Mouse (Mus musculus) lung, postnatal 36 days (tissue): ENCODE measurements around the gene Stra6l.

Experiments used
- DNase-seq: peaks from one replicate; pipeline ENCODE4 v3.0.0; 2022; ENCODE audit warnings: mixed read lengths

Stra6l gene

DNA sequence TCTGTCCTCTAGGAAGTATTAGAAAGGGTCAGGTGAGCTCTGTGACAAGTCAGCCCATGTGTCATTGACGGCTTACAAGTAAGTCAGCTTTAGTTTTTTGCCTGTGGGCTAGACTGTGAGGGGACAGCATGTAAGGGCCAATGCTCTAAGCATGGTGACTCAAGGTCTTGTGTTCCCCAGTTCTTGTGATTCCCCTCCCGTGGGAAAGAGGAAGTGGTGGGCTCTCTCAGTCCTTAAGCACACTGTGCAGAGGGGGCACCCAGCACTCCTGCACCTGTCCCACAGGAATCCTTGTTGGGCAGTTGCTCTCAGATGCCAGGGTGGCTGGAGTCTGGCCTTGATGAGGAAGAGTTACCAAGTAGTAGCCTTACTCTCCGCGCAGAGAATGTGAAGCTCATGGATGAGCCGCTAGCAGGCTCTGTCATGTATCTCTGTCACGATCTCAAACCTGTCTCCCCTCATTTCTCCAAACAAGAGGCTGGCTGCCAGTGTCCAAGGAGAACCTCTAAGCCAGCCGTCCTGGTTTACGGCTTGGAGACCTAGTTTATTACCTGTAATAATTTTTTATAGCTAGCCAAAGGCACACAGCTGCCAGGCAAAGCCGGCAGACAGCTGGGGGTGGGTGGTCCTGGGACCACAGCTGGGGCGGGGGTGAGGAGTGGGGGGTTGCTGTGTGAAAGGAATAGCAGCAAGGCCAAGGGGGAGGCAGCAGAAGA is at the start of gene Stra6l:
Gene Stra6l (plus strand): TSS at position 556 of the 716 bp plus-strand sequence.
- DNase-seq = no peak

DNA sequence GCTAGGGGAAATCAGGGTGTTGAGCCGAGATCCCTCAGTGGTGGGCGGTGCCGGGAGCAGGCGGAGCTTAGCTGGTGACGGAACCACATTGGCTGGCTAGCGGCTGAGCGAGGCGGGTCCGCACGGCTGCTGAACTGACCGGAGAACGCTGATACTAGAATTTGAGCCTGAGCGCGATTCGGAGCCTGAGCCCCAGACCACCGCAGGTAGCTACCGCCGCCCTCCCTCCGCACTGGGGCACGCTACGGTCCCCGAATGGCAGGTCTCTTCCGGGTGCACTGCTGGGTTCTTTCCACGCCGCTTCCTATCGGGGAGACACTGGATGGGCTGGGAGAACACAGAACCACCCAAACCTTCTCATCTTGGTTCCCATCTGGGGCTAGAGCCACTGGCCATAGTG is 49.5 kb upstream of the Stra6l start, which contains the start of gene Aldh1b1:
Gene Aldh1b1 (plus strand): TSS at position 59 of the 400 bp plus-strand sequence.
- DNase-seq = peak; percentile 83

DNA sequence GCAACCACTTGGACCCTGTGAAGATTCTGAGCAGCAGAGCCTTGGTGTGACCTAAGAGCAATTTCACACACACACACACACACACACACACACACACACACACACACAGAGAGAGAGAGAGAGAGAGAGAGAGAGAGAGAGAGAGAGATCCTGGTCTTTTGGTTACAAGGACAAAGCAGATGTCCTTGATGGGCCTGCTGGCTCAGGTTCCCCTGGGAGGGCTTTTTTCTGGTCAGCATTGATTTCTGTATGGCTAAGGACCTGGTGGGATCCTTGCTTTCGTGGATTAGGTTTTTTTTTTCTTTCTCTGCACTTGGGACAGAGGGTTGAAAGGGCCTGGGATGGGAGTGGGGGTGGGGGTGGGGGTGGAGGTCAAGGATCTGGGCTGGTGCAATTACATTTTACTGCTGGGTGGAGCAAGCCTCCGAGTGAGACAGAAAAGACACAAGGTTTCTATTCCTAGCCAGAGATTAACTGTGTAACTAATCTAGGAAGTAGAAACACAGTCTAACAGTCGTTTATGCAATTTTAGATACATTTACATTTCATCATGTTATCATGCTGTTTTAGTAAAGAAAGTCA is 48.4 kb upstream of the Stra6l start:
- no peak for DNase-seq

DNA sequence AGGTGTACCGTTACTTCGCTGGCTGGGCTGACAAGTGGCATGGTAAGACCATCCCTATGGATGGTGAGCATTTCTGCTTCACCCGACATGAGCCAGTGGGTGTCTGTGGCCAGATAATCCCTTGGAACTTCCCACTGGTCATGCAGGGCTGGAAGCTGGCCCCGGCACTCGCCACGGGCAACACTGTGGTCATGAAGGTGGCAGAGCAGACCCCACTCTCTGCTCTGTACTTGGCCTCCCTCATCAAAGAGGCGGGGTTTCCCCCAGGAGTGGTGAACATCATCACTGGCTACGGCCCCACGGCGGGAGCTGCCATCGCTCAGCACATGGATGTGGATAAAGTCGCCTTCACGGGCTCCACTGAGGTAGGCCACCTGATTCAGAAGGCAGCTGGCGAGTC is 45.6 kb upstream of the Stra6l start:
- DNase-seq = no peak

DNA sequence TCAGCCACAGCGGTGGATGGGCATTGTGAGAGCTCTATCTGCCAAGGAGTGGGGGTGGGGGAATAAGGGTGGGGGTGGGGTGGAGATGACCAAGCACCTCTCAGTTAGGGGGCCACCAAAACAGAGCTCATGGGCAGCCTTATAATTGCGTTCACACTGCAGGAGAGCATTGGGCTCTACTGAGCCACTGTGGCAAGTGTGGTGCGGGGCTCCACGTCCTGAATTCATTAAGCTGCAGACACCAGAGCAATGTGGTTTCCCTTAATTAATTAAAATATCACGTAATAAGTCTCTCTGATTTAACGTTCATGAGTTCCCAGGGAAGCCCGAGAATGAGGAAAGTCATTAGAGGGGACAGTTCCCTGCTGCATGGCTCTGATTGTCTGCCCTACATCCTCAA is 40.4 kb upstream of the Stra6l start:
- no peak for DNase-seq

DNA sequence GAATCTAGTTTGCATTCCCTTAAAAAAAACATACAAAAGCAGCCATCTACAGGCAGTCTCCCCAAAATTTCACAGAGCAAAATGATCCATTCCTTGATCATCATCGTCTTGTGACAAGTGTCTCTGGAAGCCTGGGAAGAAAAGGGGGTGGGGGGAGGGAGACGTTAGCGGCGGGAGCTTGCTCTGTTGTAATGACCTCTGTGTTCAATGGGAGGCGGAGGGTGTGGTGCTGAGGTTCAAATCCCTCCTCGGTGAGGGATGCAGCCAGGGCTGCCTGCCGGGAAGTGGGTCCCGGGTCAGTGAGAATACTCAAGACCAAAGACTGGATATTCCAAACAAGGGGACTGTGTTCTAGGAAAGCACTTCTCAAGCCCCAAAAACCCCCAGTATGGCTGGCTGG is 37.2 kb upstream of the Stra6l start:
- DNase-seq = no peak

DNA sequence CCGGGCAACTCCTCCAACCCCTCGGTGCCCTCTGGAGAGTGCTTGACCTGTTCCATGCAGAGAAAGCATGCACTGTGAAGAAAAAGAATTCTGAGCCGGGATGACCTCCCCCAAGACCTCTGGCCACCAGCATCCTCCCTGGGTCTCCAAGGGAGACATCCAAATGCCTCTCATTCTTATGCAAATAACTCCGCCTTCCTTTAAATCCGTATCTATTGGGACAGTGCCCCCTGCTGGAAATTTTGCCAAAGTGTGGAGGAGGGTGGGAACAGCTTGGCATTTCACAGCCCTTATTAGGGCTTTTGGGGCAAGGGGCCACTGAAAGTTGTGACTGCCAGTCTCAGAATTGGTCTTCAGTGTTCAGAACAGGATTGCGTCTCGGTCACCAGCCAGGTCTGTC is 32.9 kb upstream of the Stra6l start:
- DNase-seq = peak; percentile 39

DNA sequence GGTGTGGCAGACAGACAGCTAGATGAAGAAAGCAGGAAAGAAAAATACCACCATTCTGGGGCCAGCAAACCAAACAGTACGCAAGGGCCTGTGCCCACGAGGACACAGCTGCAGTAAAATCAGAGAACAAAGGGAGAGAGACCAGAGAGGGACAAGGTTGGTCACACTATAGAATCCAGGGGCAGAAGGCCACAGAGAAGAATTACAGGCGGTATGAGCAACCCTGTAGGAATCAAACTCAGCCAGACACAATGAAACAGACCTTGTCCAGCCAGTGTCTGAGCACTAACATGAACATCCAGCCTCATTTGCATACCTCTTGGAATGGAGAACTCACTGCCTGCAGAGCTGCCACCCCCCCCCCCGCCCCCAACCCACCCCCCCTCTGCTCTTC is 29.7 kb upstream of the Stra6l start:
- DNase-seq = no peak

DNA sequence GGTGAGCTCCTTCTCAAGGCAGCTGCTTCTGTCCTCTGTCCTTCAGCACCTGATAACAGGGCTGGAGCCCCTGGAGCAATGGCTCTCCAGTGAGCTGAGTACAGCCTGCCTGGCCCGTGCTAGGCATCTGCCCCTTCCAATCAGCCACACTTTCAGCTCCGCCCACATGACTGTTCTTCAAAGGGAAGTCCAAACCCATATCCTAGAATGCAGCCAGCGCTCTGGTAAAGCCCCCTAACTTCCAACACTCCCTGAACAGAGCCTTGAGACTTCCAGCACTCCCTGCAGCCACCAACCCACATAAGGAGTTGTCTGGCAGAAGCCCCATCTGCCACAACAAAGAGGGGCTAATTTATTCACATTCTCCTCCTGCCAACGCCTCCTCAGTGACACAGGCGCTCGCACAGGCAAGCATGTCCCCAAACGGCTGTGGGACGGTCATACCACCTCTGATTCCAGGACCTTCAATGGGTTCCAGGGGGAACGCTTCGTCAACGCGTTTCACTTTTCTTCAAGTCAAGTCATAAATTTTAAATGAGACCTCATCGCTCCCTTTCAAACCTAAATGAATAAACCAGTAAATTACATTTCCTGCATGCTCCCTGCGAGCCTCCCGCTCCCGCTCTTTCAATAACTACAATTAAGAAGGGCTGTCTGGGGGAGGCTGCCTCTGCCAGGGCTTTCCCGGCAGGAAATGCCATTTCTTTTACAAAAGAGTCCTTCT is 29.1 kb upstream of the Stra6l start:
- peak; percentile 23 for DNase-seq

DNA sequence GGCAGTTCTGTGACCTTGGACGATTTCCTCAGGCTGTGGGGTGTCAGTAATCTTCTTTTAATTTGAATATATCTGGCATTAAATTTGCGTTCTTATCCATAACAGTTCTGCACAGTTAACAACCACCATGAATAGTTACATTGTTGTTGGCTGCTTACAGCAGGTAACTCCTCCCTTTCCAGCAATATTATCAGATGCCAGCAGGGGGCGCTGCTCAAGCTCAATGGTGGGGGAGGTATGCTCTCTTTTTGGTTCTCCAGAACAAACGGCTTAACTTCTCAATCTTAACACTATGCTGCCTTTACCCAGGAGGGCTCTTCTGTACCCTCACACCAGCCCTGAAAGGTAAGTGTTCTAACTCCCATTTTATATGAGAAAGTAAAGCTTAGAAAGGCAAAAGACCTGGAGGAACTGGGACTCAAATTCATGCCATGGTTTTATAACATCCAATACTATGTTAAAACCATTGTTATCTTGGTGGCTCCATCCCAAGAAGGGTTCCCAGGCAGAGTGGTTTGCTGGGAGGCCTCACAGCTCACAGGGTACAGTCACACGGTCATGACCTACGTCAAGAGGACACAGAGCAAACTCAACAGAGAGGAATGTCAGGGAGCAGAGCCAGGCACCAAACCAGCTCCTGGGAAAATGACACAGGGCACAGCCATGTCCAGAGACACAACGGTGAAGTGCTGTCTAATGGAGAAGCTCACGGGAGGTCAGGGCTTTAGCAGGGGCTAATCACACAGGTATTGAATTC is 28.2 kb upstream of the Stra6l start:
- peak; percentile 62 for DNase-seq

DNA sequence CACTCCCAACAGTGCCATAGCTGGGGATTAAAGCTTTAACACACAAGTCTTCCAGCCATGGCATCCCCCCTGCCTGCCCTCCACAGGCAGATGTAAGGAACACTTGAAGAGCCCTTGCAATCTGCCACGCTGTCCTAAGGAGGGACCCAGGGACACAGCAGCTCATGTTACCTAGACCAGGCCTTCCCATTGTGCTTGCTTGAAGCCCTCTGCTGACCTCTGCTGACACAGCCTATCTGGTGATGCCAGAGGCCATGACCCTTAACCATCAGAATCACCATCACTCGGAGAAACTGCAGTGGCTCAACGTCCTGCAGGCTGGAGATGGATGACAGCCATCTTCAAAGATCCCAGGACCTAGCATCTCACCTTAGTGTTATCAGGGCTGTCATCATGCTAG is 26.5 kb upstream of the Stra6l start:
- no peak for DNase-seq

DNA sequence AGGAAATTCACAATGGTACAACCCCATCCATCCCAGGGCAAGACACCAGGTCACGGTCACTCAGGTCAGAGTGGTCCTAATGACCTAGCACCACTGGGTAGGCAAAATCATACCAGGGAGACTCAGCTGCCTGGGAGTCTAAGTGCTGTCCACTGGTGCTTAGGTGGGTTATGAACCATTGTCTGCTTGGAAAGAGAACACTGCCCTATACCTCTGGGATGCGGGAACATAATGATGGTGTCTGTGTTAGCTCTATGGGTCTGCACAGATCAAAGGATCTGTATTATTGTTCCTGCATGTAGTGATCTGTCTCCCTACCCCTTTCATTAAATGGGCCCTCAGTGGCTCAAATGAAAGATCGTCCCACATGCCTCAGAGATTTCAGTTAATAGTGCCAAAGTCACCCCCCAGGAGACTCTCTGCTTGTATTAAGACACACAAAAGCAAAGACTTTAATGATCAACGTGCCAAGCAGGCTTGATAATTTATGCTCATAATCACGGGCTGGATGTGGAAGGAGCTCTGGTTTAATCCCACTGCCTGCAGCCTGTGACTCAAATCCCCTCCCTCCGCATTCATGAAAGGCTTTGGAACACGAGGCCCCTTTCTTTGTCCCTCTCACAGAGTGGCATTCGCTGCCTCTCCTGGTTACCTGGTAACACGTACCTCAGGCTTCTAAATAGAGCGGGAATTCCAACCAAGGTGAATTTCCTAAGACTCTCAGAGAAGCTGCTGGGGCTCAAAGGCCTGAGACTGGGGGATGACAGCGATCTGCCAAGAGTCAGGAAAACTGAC is 25.5 kb upstream of the Stra6l start:
- DNase-seq = no peak

DNA sequence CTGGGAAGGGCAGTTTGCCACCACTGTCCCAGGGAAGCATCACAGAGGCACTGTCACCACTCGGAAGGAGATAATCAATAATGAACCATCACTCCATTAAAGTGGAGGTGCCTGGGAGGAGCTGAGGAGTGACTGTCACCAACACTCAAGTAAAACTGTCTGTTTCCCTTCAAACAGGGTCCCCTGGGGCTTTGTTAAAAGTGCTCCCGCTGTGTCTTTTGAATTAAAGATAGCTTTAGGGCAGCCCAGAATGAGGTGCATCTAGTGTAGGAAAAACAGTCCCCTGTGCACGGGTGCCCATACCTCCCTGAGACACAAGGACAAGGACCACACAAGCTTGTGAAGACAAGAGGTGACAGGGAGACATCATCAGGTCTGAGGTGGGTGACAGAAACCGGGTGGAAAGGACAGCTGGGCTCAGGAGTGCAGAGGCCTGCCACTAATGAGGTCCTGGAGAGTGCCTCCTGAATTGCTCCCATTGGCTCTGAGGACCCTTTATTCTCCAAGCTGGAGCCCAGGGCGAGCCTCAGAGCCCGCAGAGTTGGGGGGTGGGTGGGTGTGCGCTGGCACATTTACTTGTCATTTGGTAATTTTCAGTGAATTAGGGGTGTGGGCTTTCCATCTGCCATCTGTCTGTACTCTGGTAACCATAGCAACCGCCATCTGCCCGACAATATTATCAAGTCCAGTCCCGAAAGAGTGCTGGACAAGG is 24.3 kb upstream of the Stra6l start:
- no peak for DNase-seq

DNA sequence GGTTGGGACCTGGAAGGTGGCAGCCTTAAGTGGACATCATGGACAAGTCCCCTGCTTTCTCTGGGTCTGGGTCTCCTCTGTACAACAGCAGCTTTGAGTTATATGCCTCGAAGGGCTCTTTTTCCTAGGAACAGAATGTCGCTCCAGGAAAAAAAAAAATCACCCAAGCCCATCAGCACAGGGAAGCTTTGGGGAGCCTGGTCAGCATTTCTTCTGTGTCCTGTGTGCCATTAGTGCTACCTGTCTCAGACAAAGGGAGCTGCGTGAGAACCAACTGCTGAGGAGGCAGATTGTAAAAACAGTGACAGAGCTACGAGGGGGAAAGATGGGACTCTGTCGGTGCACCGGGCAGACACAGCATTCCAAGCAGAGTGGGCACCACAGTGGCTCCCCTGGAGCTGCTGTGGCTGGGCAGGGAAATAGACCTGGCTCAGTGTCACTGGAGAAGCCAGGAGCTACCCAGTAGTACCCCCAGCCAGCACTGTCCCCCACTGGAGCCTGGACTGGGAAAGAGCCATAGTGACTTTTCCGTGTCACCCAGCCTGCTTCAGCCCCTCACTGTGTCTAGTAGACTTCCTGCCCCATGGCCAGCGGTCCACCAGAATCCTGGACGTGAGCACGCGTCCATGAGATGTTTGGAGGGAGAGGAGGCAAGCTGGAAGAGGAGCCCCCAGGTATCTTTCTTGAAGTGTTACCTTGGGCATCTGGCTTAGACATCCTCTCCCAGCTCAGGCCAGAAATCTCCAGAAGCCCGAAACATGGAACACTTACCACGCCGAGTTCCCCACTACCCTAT is 23.5 kb upstream of the Stra6l start:
- DNase-seq = no peak

DNA sequence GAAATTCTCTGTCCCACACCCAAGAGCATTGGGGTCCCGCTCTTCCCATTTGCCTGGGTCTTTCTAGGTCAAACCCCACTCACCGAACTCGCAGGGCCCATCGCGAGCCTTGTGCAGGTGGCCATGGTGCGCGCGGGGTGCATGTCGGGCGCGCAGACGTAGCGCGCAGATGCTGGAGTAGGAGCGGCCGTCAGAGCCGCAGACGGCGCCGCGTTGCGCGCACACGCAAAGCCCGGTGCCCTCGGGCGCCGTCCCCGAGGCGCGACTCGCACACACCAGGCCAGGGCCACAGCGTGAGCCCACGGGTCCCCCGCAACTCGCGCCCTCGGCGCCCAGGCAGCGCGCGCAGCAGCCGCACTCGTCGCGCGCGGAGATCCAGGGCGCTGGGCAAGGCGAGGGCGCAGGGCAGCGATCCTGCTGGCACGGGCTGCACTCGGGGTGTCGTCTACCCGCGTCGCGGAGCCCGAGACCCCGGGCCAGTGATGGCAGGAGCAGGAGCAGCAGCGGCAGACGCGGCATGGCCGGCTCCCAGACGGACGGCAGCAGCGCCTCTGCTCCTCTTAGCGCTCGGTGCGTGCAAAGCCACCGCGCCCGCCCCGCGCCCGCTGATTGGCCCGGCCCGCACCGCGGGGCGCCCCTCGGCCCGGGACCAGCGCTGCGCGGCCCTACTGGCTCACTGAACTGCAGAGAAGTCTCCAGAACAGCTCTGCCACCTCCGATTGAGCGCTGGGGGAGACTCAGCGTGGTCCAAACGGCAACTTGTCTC is 22.0 kb upstream of the Stra6l start, which contains the start of gene Igfbpl1:
Gene Igfbpl1 (minus strand): TSS at position 649 of the 766 bp plus-strand sequence.
- DNase-seq = no peak

DNA sequence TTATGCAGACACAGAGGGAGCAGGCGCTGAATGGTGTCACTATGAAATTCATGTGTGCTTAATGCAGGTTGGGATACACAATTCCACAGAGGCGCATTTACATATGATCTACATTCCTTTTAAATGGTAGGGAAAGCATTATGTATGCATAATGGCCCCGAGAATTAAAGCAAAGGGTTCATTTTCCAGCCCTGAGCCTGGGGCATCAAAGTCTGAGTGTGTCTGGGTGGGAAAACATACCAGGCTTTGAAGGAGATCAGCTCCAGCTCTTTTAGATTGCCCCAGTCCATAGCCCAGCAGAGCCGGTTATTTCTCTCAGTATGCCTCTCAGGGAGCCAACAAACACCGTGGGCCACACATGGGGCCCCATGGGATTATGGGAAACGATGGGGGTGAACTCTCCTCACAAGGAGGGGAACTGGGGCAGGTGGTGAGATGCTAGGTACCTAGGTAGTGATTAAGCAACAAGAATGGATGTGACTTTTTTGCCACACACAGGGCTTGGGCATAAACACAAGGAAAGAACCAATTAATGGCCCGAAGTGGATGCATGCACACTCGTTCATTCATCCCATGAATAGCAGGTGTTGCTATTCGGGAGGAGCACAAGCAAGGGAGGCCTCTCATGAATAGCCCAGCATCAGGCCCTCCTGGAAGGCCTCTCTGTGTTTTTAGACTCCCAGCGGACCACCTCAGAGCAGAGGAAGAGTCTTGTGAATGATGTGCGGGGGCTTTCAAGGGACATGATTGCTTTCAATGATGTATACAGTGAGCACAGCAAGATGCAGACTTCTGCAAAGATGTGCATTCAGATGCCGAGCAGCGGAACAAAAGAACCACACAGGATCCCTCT is 18.3 kb upstream of the Stra6l start:
- no peak for DNase-seq

DNA sequence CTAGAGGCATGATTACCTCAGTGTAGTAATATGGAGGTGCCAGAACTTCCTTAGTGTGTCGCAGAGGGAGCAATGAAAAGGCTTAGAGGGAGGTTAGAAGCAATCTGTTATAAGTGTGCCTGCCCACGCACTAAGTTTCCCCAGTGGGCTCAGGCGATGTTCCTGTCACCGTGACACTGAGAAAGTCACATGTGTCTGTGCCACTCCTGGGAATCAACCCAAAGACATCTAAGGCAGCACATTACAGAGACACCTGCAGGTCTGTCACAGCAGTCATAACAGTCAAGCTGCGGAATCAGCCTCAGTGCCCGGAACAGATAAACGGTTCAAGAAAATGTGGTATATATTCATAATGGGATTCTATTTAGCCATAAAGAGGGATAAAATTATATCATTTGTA is 16.5 kb upstream of the Stra6l start:
- DNase-seq = no peak

DNA sequence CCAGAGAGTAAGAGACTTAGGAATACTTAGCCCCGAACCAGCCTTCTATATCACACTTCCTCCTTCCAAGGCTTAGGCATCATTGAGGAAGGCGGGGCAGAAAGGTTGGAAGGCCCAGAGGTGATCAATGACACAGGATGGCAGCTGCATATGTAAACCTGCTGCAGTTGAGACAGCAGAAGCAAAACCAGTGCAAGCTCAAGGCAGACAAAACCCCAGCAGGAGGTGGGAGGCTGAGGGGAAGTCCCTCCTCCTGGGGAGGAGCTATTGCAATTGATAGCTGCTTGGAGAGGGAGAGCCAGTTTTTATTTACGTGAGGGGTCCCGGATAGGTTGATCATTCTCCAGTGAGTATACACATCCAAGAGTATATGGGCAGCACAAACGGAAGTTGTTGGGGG is 15.0 kb upstream of the Stra6l start:
- no peak for DNase-seq

DNA sequence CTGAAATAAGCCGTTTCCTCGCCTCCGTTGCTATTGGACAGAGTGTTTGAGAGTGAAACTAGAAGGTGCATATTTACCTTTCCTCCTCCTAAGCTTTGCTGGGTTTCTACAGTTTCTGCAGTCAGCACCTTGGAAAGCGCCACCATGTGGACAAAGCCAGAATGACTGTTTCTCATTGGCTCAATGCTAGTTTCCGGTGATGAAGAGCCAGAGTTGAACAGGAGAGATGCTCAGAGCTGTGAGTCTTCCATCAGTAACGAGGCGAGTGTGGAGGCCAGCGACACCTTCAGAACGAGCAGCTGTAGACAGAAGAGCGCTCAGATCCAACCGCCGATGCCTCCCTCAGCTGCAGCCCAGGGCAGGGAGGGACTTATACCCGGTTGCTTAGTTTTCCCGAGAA is 4.1 kb upstream of the Stra6l start:
- peak; percentile 42 for DNase-seq
